Mouse (Mus musculus): ENCODE measurements around the gene Aplp1.

DNA sequence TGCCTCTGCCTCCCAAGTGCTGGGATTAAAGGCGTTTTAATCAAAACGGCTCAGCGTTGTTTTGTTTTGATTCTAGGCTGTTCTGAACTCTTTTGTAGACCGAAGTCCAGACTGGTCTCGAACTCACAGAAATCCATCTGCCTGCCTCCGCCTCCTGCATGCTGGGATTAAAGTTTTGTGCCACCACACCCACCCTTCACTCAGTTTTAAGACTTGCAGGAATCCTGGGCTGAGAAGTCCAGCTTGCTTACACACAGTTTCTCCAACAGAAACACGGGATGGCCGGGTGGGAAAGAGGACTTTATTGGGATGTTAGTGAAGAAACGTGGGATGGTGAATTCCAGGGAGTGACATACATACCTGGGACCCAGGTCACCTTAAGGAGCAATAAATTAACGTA lies 10.6 kb downstream of the Aplp1 start:
- TF ChIP-seq CTCF (IDR thresholded peaks at IDR 0.05; ENCODE audit: low read depth) (no peak), EP300 (IDR thresholded peaks at IDR 0.05; ENCODE audit: low read depth) (no peak)
